Mouse (Mus musculus): ENCODE results near the gene Gm45021. TPM values are rescaled to one million over a fixed set of nuclear protein-coding genes. Genes with fewer than 3 reads are reported as not detected.

The Gm45021 gene
- polyA plus RNA-seq, 1 experiment, result not detected

- 65% methylated on average over 6 of the region's 6 CpGs for WGBS
- no peak for TF ChIP-seq POLR2A (IDR thresholded peaks at IDR 0.05; ENCODE audit: low read depth, low read length)
- TF ChIP-seq CTCF (IDR thresholded peaks at IDR 0.05; ENCODE audit: extremely low read depth, insufficient read length, insufficient replicate concordance, low read depth, low read length), result no peak
- peak overlapping the region; percentile 66 for H3K27ac ChIP-seq (ENCODE audit: insufficient read depth, low read depth, low read length)
- H3K4me1 ChIP-seq (ENCODE audit: control insufficient read depth, insufficient read depth, insufficient read length, low read length), result no peaks in the 10 kb centered on the region
- no peaks in the 10 kb centered on the region for H3K27me3 ChIP-seq (ENCODE audit: control insufficient read depth, insufficient read depth, low read length)
- no peaks in the 10 kb centered on the region for H3K36me3 ChIP-seq (ENCODE audit: control insufficient read depth, insufficient read depth, low read length)
- no peak overlapping the region for H3K4me3 ChIP-seq (ENCODE audit: low read depth, low read length)
These were observed 48.5 kb downstream of the Gm45021 start for GRCm38 (mm10) chr6:48637811-48638500.

- H3K27ac ChIP-seq (ENCODE audit: insufficient read depth, low read depth, low read length), result peak overlapping the region; percentile 66
- H3K36me3 ChIP-seq (ENCODE audit: control insufficient read depth, insufficient read depth, low read length), result no peaks in the 10 kb centered on the region
- TF ChIP-seq CTCF (IDR thresholded peaks at IDR 0.05; ENCODE audit: extremely low read depth, insufficient read length, insufficient replicate concordance, low read depth, low read length) (no peak), POLR2A (IDR thresholded peaks at IDR 0.05; ENCODE audit: low read depth, low read length) (no peak)
- H3K4me1 ChIP-seq (ENCODE audit: control insufficient read depth, insufficient read depth, insufficient read length, low read length), result no peaks in the 10 kb centered on the region
- H3K4me3 ChIP-seq (ENCODE audit: low read depth, low read length), result no peak overlapping the region
- no peaks in the 10 kb centered on the region for H3K27me3 ChIP-seq (ENCODE audit: control insufficient read depth, insufficient read depth, low read length)
- 51% methylated on average over 2 of the region's 2 CpGs for WGBS
These were observed 49.1 kb downstream of the Gm45021 start for GRCm38 (mm10) chr6:48638553-48638952.

GRCm38 (mm10) chr6:48641391-48641790, 52.0 kb downstream of the Gm45021 start:
- TF ChIP-seq CTCF (IDR thresholded peaks at IDR 0.05; ENCODE audit: extremely low read depth, insufficient read length, insufficient replicate concordance, low read depth, low read length), result no peak
- TF ChIP-seq POLR2A (IDR thresholded peaks at IDR 0.05; ENCODE audit: low read depth, low read length), result no peak
- peaks cover 1% of the 10 kb centered on the region; the same call in 1 of the 2 replicates for H3K4me1 ChIP-seq (ENCODE audit: control insufficient read depth, insufficient read depth, insufficient read length, low read length)
- H3K27ac ChIP-seq (ENCODE audit: insufficient read depth, low read depth, low read length), result no peak overlapping the region
- H3K4me3 ChIP-seq (ENCODE audit: low read depth, low read length), result no peak overlapping the region
- H3K36me3 ChIP-seq (ENCODE audit: control insufficient read depth, insufficient read depth, low read length), result no peaks in the 10 kb centered on the region
- H3K27me3 ChIP-seq (ENCODE audit: control insufficient read depth, insufficient read depth, low read length), result no peaks in the 10 kb centered on the region
- WGBS, result 63% methylated on average over 6 of the region's 6 CpGs

GRCm38 (mm10) chr6:48642764-48643292, 53.4 kb downstream of the Gm45021 start:
- WGBS, result 22% methylated on average over 4 of the region's 4 CpGs
- peaks cover 6% of the 10 kb centered on the region for H3K4me1 ChIP-seq (ENCODE audit: control insufficient read depth, insufficient read depth, insufficient read length, low read length)
- no peaks in the 10 kb centered on the region for H3K36me3 ChIP-seq (ENCODE audit: control insufficient read depth, insufficient read depth, low read length)
- no peak overlapping the region for H3K27ac ChIP-seq (ENCODE audit: insufficient read depth, low read depth, low read length)
- H3K4me3 ChIP-seq (ENCODE audit: low read depth, low read length), result no peak overlapping the region
- TF ChIP-seq POLR2A (IDR thresholded peaks at IDR 0.05; ENCODE audit: low read depth, low read length) (no peak), CTCF (IDR thresholded peaks at IDR 0.05; ENCODE audit: extremely low read depth, insufficient read length, insufficient replicate concordance, low read depth, low read length) (no peak)
- no peaks in the 10 kb centered on the region for H3K27me3 ChIP-seq (ENCODE audit: control insufficient read depth, insufficient read depth, low read length)

GRCm38 (mm10) chr6:48645660-48646308, 56.4 kb downstream of the Gm45021 start:
- no peak overlapping the region for H3K4me3 ChIP-seq (ENCODE audit: low read depth, low read length)
- no peaks in the 10 kb centered on the region for H3K36me3 ChIP-seq (ENCODE audit: control insufficient read depth, insufficient read depth, low read length)
- 0 out of 2 replicates have a peak, but pooled peaks have one; percentile 6 for TF ChIP-seq POLR2A (IDR thresholded peaks at IDR 0.05; ENCODE audit: low read depth, low read length)
- TF ChIP-seq CTCF (IDR thresholded peaks at IDR 0.05; ENCODE audit: extremely low read depth, insufficient read length, insufficient replicate concordance, low read depth, low read length), result peak; percentile 86; the same call in 1 of the 2 replicates
- H3K27ac ChIP-seq (ENCODE audit: insufficient read depth, low read depth, low read length), result no peak overlapping the region; the same call in 1 of the 2 replicates
- WGBS, result 9% methylated on average over 12 of the region's 12 CpGs
- H3K27me3 ChIP-seq (ENCODE audit: control insufficient read depth, insufficient read depth, low read length), result no peaks in the 10 kb centered on the region
- peaks cover 6% of the 10 kb centered on the region for H3K4me1 ChIP-seq (ENCODE audit: control insufficient read depth, insufficient read depth, insufficient read length, low read length)

GRCm38 (mm10) chr6:48646309-48646690, 56.9 kb downstream of the Gm45021 start:
- no peak overlapping the region for H3K4me3 ChIP-seq (ENCODE audit: low read depth, low read length)
- no peak overlapping the region for H3K27ac ChIP-seq (ENCODE audit: insufficient read depth, low read depth, low read length)
- no peak for TF ChIP-seq CTCF (IDR thresholded peaks at IDR 0.05; ENCODE audit: extremely low read depth, insufficient read length, insufficient replicate concordance, low read depth, low read length)
- no peak for TF ChIP-seq POLR2A (IDR thresholded peaks at IDR 0.05; ENCODE audit: low read depth, low read length)
- no peaks in the 10 kb centered on the region for H3K36me3 ChIP-seq (ENCODE audit: control insufficient read depth, insufficient read depth, low read length)
- no peaks in the 10 kb centered on the region for H3K27me3 ChIP-seq (ENCODE audit: control insufficient read depth, insufficient read depth, low read length)
- 87% methylated on average over 4 of the region's 4 CpGs for WGBS
- peaks cover 6% of the 10 kb centered on the region for H3K4me1 ChIP-seq (ENCODE audit: control insufficient read depth, insufficient read depth, insufficient read length, low read length)

GRCm38 (mm10) chr6:48646995-48647394, 57.6 kb downstream of the Gm45021 start, which contains the start of gene Gimap8:
TSS of gene Gimap8 (plus strand) at chr6:48647234.
- Histone ChIP-seq H3K27ac (ENCODE audit: insufficient read depth, low read depth, low read length) (peak within 1 kb of the TSS; percentile 52), H3K27me3 (ENCODE audit: control insufficient read depth, insufficient read depth, low read length) (no peaks in the 10 kb centered on the region), H3K36me3 (ENCODE audit: control insufficient read depth, insufficient read depth, low read length) (peaks cover 2% of the 10 kb centered on the region; the same call in 1 of the 2 replicates), H3K4me3 (ENCODE audit: low read depth, low read length) (peak within 1 kb of the TSS; percentile 46), H3K4me1 (ENCODE audit: control insufficient read depth, insufficient read depth, insufficient read length, low read length) (peaks cover 6% of the 10 kb centered on the region)
- WGBS, result 18% methylated on average over 3 of the region's 3 CpGs
- TF ChIP-seq CTCF (IDR thresholded peaks at IDR 0.05; ENCODE audit: extremely low read depth, insufficient read length, insufficient replicate concordance, low read depth, low read length) (peak; percentile 50; the same call in 1 of the 2 replicates), POLR2A (IDR thresholded peaks at IDR 0.05; ENCODE audit: low read depth, low read length) (no peak)

Measured in small intestine, adult 2 months (tissue).